Mouse (Mus musculus) embryonic fibroblast, embryonic 13.5 days (primary cell): ENCODE data around the gene Rtn4rl2. TPM values are rescaled to one million over a fixed set of nuclear protein-coding genes. Genes with fewer than 3 reads are reported as not detected.

Experiments
- H3K27ac ChIP-seq: 2 replicates; pipeline ENCODE4 v1.5.1; 2012; ENCODE audit warnings: low read length, control low read depth, inconsistent platforms; ENCODE audit not compliant: insufficient read depth
- H3K4me1 ChIP-seq: 2 replicates; pipeline ENCODE4 v1.6.1; 2011; ENCODE audit warnings: low read length; ENCODE audit not compliant: control insufficient read depth, insufficient read depth
- H3K4me3 ChIP-seq: 2 replicates; pipeline ENCODE4 v1.5.1; 2011; ENCODE audit warnings: mild to moderate bottlenecking, control low read depth, low read length; ENCODE audit not compliant: insufficient read depth
- CTCF ChIP-seq: IDR thresholded peaks from 2 replicates; pipeline ENCODE4 v1.5.1; 2011; ENCODE audit warnings: mild to moderate bottlenecking, control low read depth, low read length, moderate library complexity, borderline replicate concordance; ENCODE audit not compliant: insufficient read depth
- POLR2A ChIP-seq: IDR thresholded peaks from 2 replicates; pipeline ENCODE4 v1.6.1; 2011; ENCODE audit warnings: low read depth, mild to moderate bottlenecking, control low read depth, low read length, moderate library complexity
- polyA plus RNA-seq: library from polyadenylated mRNA; stranded (reverse); fragments of >200 nt; gene quantifications from 2 replicates; pipeline ENCODE4 v1.2.4, GENCODE M21; 2011; ENCODE audit warnings: low read depth; ENCODE audit not compliant: missing spikeins, insufficient read length

Rtn4rl2 gene
- polyA plus RNA-seq, 1 experiment, result 1.2 TPM

DNA sequence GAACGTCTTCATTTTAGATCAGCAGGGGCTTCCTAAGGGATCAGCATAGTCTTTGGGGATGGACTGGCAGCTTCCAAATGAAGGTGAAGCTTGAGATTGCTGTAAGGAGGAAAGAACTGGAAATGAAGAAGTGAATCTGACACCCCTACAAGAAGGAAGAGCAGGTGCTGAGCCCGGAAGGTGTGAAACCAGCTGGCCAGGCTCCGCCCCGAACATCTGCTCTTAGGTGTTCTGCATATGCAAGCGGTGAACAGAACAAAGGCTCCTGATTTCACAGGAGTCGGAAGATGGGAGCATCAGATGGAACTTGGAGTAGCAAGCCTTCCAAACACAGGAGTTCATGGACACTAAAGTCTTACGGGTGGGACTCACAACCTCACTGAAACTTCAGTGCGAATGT lies 49.4 kb downstream of the Rtn4rl2 start:
- no peaks in the 10 kb centered on the region for H3K4me1 ChIP-seq
- no peak overlapping the region for H3K4me3 ChIP-seq
- H3K27ac ChIP-seq, result no peak overlapping the region

DNA sequence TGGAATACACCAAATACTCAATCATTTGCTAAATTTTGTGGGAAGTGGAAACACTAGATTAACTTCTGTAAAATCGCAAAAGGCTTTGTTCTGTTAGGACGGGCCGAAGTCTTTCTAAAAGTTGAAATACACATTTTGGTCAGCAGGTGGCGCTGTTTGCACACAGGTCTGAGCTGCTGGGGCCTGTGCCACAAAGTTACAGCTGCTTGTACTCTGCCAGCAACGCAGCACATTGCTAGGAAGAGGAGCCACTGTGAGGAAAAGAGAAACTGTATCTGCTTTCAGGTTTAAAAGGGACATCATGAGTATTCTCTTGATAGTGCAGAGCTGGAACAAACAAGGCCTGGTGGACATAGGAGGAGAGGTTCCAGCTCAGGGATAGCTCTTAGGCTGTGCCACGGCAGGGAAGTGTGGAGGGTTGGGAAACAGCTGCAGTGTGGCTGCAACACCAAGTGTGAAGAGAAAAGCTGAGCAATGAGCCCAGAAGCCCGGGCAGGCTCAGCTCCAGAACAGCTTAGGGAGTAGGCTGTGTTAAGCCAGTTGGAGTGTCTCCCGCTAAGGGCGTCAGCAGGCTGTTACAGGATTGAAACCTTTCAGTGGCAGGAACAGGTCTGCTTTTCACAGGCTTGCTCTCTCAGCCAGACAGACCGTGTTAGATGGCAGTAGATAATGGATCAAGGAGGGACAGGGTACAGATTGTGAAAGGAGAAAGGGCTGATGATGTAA lies 54.7 kb downstream of the Rtn4rl2 start:
- no peak overlapping the region for H3K27ac ChIP-seq

More for the DNA sequence above, 49.4 kb downstream of the Rtn4rl2 start:
- TF ChIP-seq POLR2A (no peak), CTCF (no peak)

GRCm38 (mm10) chr2:84827283-84827920 lies 59.1 kb downstream of the Rtn4rl2 start:
- TF ChIP-seq CTCF (no peak), POLR2A (no peak)
- Histone ChIP-seq H3K4me3 (peak overlapping the region; percentile 99), H3K27ac (no peak overlapping the region), H3K4me1 (no peaks in the 10 kb centered on the region)

More for the DNA sequence above, 54.7 kb downstream of the Rtn4rl2 start:
- TF ChIP-seq CTCF (peak; percentile 84), POLR2A (no peak)
- Histone ChIP-seq H3K4me1 (no peaks in the 10 kb centered on the region), H3K4me3 (no peak overlapping the region)

GRCm38 (mm10) chr2:84826488-84827282 lies 59.8 kb downstream of the Rtn4rl2 start, which contains the start of gene Timm10:
Gene Timm10 (plus strand): TSS chr2:84826997.
- Histone ChIP-seq H3K27ac (no peak within 1 kb of the TSS), H3K4me3 (peak within 1 kb of the TSS; percentile 99), H3K4me1 (no peaks in the 10 kb centered on the region)
- TF ChIP-seq CTCF (no peak), POLR2A (peak; percentile 6; the same call in 1 of the 2 replicates)

DNA sequence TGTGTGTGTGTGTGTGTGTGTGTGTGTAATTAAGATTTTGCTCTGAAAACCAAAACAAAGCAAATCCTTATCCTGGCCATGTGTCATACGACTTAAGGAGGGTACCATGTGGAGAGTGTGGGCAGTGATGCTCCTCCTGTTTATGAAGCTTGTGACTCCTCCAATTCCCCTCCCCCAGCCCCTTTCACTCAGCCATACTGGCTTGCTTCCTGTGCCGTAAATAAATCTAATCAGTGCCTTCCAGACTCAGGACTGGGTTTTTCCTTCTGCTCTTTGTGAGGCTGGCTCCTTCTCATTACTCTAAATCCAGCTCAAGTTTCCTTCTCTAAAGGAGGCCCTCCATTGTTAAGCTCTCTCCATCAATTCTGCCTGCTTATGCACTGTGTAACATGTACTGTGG lies 63.3 kb downstream of the Rtn4rl2 start:
- H3K4me3 ChIP-seq, result no peak overlapping the region
- TF ChIP-seq CTCF, result no peak
- no peak for TF ChIP-seq POLR2A
- no peaks in the 10 kb centered on the region; the same call in 1 of the 2 replicates for H3K4me1 ChIP-seq
- H3K27ac ChIP-seq, result no peak overlapping the region

DNA sequence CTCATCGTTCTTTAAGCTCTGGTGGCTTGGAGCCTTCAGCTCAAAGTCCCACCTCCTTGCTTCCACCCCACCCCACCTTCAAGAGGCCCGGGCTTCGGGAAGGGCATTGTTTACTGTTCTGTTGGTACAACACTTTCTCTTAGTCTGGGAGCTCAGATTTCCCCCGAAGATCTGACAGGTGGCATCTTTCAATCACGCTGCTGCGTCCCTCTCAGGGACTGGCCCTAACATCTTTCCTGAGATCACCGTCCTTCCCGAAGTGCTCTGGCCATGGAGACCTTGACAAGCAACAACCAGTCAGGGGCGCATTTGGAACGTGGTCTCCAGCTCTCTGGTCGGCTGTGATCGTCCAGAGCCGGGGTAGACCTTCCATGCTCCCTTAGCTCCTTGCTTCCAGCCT lies 64.0 kb downstream of the Rtn4rl2 start, which contains the start of gene Smtnl1:
Smtnl1 (minus strand) TSS at position 101 of the 400 bp plus-strand sequence.
- H3K27ac ChIP-seq, result no peak within 1 kb of the TSS

More for the DNA sequence above, 64.0 kb downstream of the Rtn4rl2 start, which contains the start of gene Smtnl1:
- Histone ChIP-seq H3K4me1 (no peaks in the 10 kb centered on the region; the same call in 1 of the 2 replicates), H3K4me3 (no peak within 1 kb of the TSS)
- no peak for TF ChIP-seq POLR2A

Other genes with a start within 250 kb of the Rtn4rl2 start
- 231 and 306 TPM in 2 replicates for gene Ctnnd1, start 235.9 kb downstream of the Rtn4rl2 start, polyA plus RNA-seq
- not detected in 2 replicates for gene Btbd18, start 227.6 kb downstream of the Rtn4rl2 start, polyA plus RNA-seq
- gene Selenoh, start 215.9 kb downstream of the Rtn4rl2 start, polyA plus RNA-seq, result 106 and 122 TPM in 2 replicates
- gene Gm28635, start 208.7 kb downstream of the Rtn4rl2 start, polyA plus RNA-seq, result not detected in 2 replicates
- gene Med19, start 208.3 kb downstream of the Rtn4rl2 start, polyA plus RNA-seq, result 21.3 and 28.0 TPM in 2 replicates
- 53.3 and 71.2 TPM in 2 replicates for gene Tmx2, start 207.6 kb downstream of the Rtn4rl2 start, polyA plus RNA-seq
- gene Zdhhc5, start 171.5 kb downstream of the Rtn4rl2 start, polyA plus RNA-seq, result 76.6 and 78.8 TPM in 2 replicates
- gene Clp1, start 159.4 kb downstream of the Rtn4rl2 start, polyA plus RNA-seq, result 8.9 and 10.4 TPM in 2 replicates
- gene Ypel4, start 152.7 kb downstream of the Rtn4rl2 start, polyA plus RNA-seq, result 1.3 and 4.6 TPM in 2 replicates
- 2.7 and 4.9 TPM in 2 replicates for gene Gm19426, start 143.1 kb downstream of the Rtn4rl2 start, polyA plus RNA-seq
- 27.3 and 40.2 TPM in 2 replicates for gene Serping1, start 111.3 kb downstream of the Rtn4rl2 start, polyA plus RNA-seq
- gene Ube2l6, start 87.9 kb downstream of the Rtn4rl2 start, polyA plus RNA-seq, result 17.1 and 17.6 TPM in 2 replicates
- gene Smtnl1, start 64.1 kb downstream of the Rtn4rl2 start, polyA plus RNA-seq, result not detected in 2 replicates
- gene Timm10, start 59.7 kb downstream of the Rtn4rl2 start, polyA plus RNA-seq, result 25.3 and 31.1 TPM in 2 replicates
- 6.6 and 8.7 TPM in 2 replicates for gene Slc43a1, start 47.9 kb downstream of the Rtn4rl2 start, polyA plus RNA-seq
- gene Slc43a3, start 49.9 kb upstream of the Rtn4rl2 start, polyA plus RNA-seq, result 25.5 and 26.0 TPM in 2 replicates
- gene Prg2, start 93.8 kb upstream of the Rtn4rl2 start, polyA plus RNA-seq, result not detected in 2 replicates
- gene Prg3, start 101.5 kb upstream of the Rtn4rl2 start, polyA plus RNA-seq, result not detected in 2 replicates
- gene Ssrp1, start 150.5 kb upstream of the Rtn4rl2 start, polyA plus RNA-seq, result 178 and 208 TPM in 2 replicates
- gene P2rx3, start 150.8 kb upstream of the Rtn4rl2 start, polyA plus RNA-seq, result 4.2 and 5.2 TPM in 2 replicates
- gene Tnks1bp1, start 161.3 kb upstream of the Rtn4rl2 start, polyA plus RNA-seq, result 118 and 155 TPM in 2 replicates
- not detected in 2 replicates for gene Aplnr, start 249.5 kb upstream of the Rtn4rl2 start, polyA plus RNA-seq